Mouse (Mus musculus) lung, postnatal 0 days (tissue): ENCODE results near the gene Wdfy4.

Source experiments
- CTCF ChIP-seq: IDR thresholded peaks from 2 replicates; pipeline ENCODE4 v1.5.1; 2016; ENCODE audit warnings: antibody characterized with exemption, mild to moderate bottlenecking
- EP300 ChIP-seq: IDR thresholded peaks from 2 replicates; pipeline ENCODE4 v1.6.1; 2016; ENCODE audit warnings: antibody characterized with exemption, mild to moderate bottlenecking, control low read depth

- TF ChIP-seq CTCF (no peak), EP300 (no peak)
Measured at GRCm38 (mm10) chr14:32999511-32999910, 185.8 kb downstream of the Wdfy4 start.
